Mouse (Mus musculus) heart, postnatal 25 days (tissue): ENCODE data around the gene Apol10b. TPM values are rescaled to one million over a fixed set of nuclear protein-coding genes. Genes with fewer than 3 reads are reported as not detected.

ENCODE experiments used
- total RNA-seq, 2 experiments: library from RNA; stranded (reverse); gene quantifications; 2 replicates each; pipeline ENCODE4 v1.2.3; 2021

Apol10b gene
- total RNA-seq, 2 experiments from 2014 or later = 0.89 to 1.5 TPM

Other genes with a start within 250 kb of the Apol10b start
- gene Apol7a, start 197.0 kb downstream of the Apol10b start, total RNA-seq = not detected
- gene Apol9a, start 185.0 kb downstream of the Apol10b start, total RNA-seq = under 1 TPM in 1 of 2 experiments, not detected in 1; 0.28 TPM
- gene Apol7b, start 148.6 kb downstream of the Apol10b start, total RNA-seq = under 1 TPM; 0.61 to 0.73 TPM
- not detected for gene Apol10a, start 119.1 kb downstream of the Apol10b start, total RNA-seq
- gene Apol11a, start 87.9 kb downstream of the Apol10b start, total RNA-seq = not detected
- gene Apol7c, start 62.8 kb downstream of the Apol10b start, total RNA-seq = not detected
- gene 1700025B11Rik, start 34.2 kb downstream of the Apol10b start, total RNA-seq = not detected
- not detected for gene Gm36245, start 3.1 kb upstream of the Apol10b start, total RNA-seq
- gene Apol11b, start 47.2 kb upstream of the Apol10b start, total RNA-seq = 1 to 10 TPM; 1.4 to 3.7 TPM
- not detected for gene Apol7e, start 102.7 kb upstream of the Apol10b start, total RNA-seq
- gene Apol9b, start 132.9 kb upstream of the Apol10b start, total RNA-seq = not detected
- gene Apol8, start 160.9 kb upstream of the Apol10b start, total RNA-seq = not detected
- 100 to 1,000 TPM; 122 to 124 TPM for gene Myh9, start 246.1 kb upstream of the Apol10b start, total RNA-seq